Mouse (Mus musculus) testis, postnatal 14 days (tissue): ENCODE data around the gene Cinp.

Source experiments
- DNase-seq: peaks from one replicate; pipeline ENCODE4 v3.0.0; 2021; ENCODE audit warnings: low spot score

Gene Cinp

GRCm38 (mm10) chr12:110835182-110835581 is 53.8 kb downstream of the Cinp start:
- no peak for DNase-seq

DNA sequence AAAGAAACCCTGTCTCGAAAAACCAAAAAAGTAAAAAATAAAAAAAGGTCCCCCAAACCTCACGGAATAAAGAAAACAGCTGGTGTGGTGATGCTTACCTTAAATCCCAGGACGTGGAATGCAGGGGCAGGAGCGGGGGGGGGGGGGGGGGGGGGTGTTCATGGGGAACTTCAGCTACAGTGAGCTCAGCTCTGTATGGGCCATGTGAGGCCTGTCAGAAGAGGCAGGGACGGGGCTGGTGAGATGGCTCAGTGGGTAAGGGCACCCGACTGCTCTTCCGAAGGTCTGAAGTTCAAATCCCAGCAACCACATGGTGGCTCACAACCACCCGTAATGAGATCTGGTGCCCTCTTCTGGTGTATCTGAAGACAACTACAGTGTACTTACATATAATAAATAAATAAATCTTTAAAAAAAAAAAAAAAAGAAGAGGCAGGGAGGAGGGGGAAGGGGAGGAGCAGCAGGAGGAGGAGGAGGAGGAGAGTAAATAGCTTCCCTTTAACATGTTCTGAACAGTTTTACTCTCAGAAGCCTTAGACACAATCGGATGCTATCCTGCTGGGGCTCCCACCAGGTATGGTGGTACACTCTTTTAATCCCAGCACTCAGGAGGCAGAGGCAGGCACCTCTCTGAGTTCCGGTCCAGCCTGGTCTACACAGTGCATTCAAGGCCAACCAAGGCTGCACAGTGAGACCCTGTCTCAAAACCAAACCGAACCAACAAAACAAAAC is 58.5 kb downstream of the Cinp start:
- no peak for DNase-seq

GRCm38 (mm10) chr12:110828908-110829307 is 60.0 kb downstream of the Cinp start:
- DNase-seq: no peak
